ENCODE assay signal across 22 mouse cellular contexts in genomic region chr9:70591486-70591885, GRCm38 (mm10). TPM values are rescaled to one million over a fixed set of nuclear protein-coding genes. Genes with fewer than 3 reads are reported as not detected.
DNase-seq lines count a peak whose midpoint lies in the region; ATAC-seq and TF ChIP-seq lines count a peak whose summit lies in the region.
"Had no signal": no experiment of that assay in that cellular context is flagged by ENCODE, and none has a peak within 500 bp of the region (broad histone marks: within the 10 kb centered on the region; RNA-seq: fewer than 3 reads in every experiment).

No protein-coding gene starts in this region.

- no peak overlapping the region for H3K9ac ChIP-seq in kidney, postnatal 0 days (ENCODE audit: low read depth, low read length)
- no peak overlapping the region for H3K9ac ChIP-seq in liver, embryonic 13.5 days
- no peak overlapping the region for H3K9ac ChIP-seq in liver, embryonic 11.5 days (ENCODE audit: low read depth, low read length)
- H3K9ac ChIP-seq: embryonic facial prominence, embryonic 13.5 days; forebrain, embryonic 12.5 days; forebrain, postnatal 0 days; hindbrain, embryonic 13.5 days had no signal

- H3K27ac ChIP-seq in kidney, postnatal 0 days, result no peak overlapping the region
- H3K27ac ChIP-seq in liver, embryonic 13.5 days, result peak overlapping the region; percentile 25; the same call in 1 of the 2 replicates
- no peak overlapping the region for H3K27ac ChIP-seq in liver, embryonic 11.5 days (ENCODE audit: low read depth, low read length)
- H3K27ac ChIP-seq: embryonic facial prominence, embryonic 13.5 days; forebrain, embryonic 12.5 days; heart, embryonic 10.5 days; hindbrain, embryonic 13.5 days; hindbrain, postnatal 0 days had no signal

- no peaks in the 10 kb centered on the region for H3K4me1 ChIP-seq in kidney, postnatal 0 days (replicated peaks; ENCODE audit: insufficient read depth, low read length)
- no peaks in the 10 kb centered on the region for H3K4me1 ChIP-seq in liver, embryonic 13.5 days (replicated peaks)
- H3K4me1 ChIP-seq in liver, embryonic 11.5 days (replicated peaks; ENCODE audit: control insufficient read depth, insufficient read depth, low read length), result 0 out of 2 replicates have a peak, but pooled peaks cover 2% of the 10 kb centered on the region
- H3K4me1 ChIP-seq: embryonic facial prominence, embryonic 13.5 days; forebrain, embryonic 12.5 days; heart, embryonic 10.5 days; hindbrain, embryonic 13.5 days had no signal

- ATAC-seq in kidney, postnatal 0 days (replicated peaks; ENCODE audit: low FRiP score, low read depth), result no peak
- no peak for ATAC-seq in liver, embryonic 13.5 days (ENCODE audit: low read depth)
- ATAC-seq in liver, embryonic 11.5 days (replicated peaks; ENCODE audit: low FRiP score), result no peak
- peak; percentile 55 for ATAC-seq in common myeloid progenitor, adult 5-6 weeks (replicated peaks; ENCODE audit: low read depth, poor library complexity, severe bottlenecking)
- ATAC-seq in monocyte, adult 5-6 weeks (replicated peaks; ENCODE audit: insufficient number of reproducible peaks, low FRiP score, low TSS enrichment, poor library complexity, severe bottlenecking), result no peak
- ATAC-seq: forebrain, postnatal 0 days; hindbrain, postnatal 0 days had no signal

- peaks cover 52% of the 10 kb centered on the region for H3K36me3 ChIP-seq in kidney, postnatal 0 days (ENCODE audit: insufficient read depth, low read length)
- peaks cover 94% of the 10 kb centered on the region for H3K36me3 ChIP-seq in liver, embryonic 13.5 days
- peaks cover 57% of the 10 kb centered on the region for H3K36me3 ChIP-seq in liver, embryonic 11.5 days (ENCODE audit: control insufficient read depth, insufficient read depth, low read length)

- no peaks in the 10 kb centered on the region for H3K9me3 ChIP-seq in kidney, postnatal 0 days (replicated peaks; ENCODE audit: low read length)
- no peaks in the 10 kb centered on the region for H3K9me3 ChIP-seq in liver, embryonic 13.5 days (replicated peaks)
- no peaks in the 10 kb centered on the region for H3K9me3 ChIP-seq in liver, embryonic 11.5 days (ENCODE audit: control insufficient read depth, low read length)
- H3K9me3 ChIP-seq: embryonic facial prominence, embryonic 13.5 days; forebrain, embryonic 12.5 days; heart, embryonic 10.5 days; hindbrain, embryonic 13.5 days had no signal

- no peak overlapping the region for H3K4me3 ChIP-seq in kidney, postnatal 0 days (replicated peaks; ENCODE audit: low read depth, low read length)
- no peak overlapping the region for H3K4me3 ChIP-seq in liver, embryonic 13.5 days (replicated peaks)
- H3K4me3 ChIP-seq in liver, embryonic 11.5 days (ENCODE audit: low read depth, low read length), result no peak overlapping the region
- H3K4me3 ChIP-seq: embryonic facial prominence, embryonic 13.5 days; forebrain, embryonic 12.5 days; heart, embryonic 10.5 days; hindbrain, embryonic 13.5 days had no signal

- no peaks in the 10 kb centered on the region for H3K27me3 ChIP-seq in kidney, postnatal 0 days (ENCODE audit: insufficient read depth, low read length)
- H3K27me3 ChIP-seq in liver, embryonic 13.5 days, result no peaks in the 10 kb centered on the region
- H3K27me3 ChIP-seq in liver, embryonic 11.5 days (replicated peaks; ENCODE audit: control insufficient read depth, insufficient read depth, low read length), result no peaks in the 10 kb centered on the region
- H3K27me3 ChIP-seq: CH12.LX; embryonic facial prominence, embryonic 13.5 days; forebrain, embryonic 12.5 days; hindbrain, embryonic 13.5 days had no signal

- no peak overlapping the region for H3K4me2 ChIP-seq in kidney, postnatal 0 days (ENCODE audit: low read length)
- H3K4me2 ChIP-seq in liver, embryonic 13.5 days, result no peak overlapping the region
- no peak overlapping the region for H3K4me2 ChIP-seq in liver, embryonic 11.5 days
- H3K4me2 ChIP-seq: embryonic facial prominence, embryonic 13.5 days; forebrain, embryonic 12.5 days; hindbrain, embryonic 13.5 days had no signal

- TF ChIP-seq CTCF in kidney, postnatal 0 days (IDR thresholded peaks at IDR 0.05; ENCODE audit: low read depth), result no peak

- DNase-seq in kidney, postnatal 0 days (ENCODE audit: low spot score), result peak; percentile 13
- no peak for DNase-seq in kidney, postnatal 36 days
- no peak for DNase-seq in liver, embryonic 13.5 days
- no peak for DNase-seq in liver, embryonic 11.5 days (ENCODE audit: low spot score)
- no peak for DNase-seq in c-Kit-positive CD71-positive TER-119-positive erythroid progenitor cells, embryonic 14.5 days (ENCODE audit: low spot score)
- DNase-seq: adrenal gland, adult 8-10 months; adrenal gland, postnatal 36 days; cerebellum, adult 11 months; cerebellum, adult 8-10 months; cerebellum, postnatal 25 days; forebrain, postnatal 0 days; gastrocnemius, postnatal 14 days; heart, postnatal 10 days; heart, postnatal 4 days had no signal

- WGBS in kidney, postnatal 0 days, result 36% methylated on average over 9 of the region's 9 CpGs
- 20% methylated on average over 9 of the region's 9 CpGs for WGBS in liver, embryonic 13.5 days (ENCODE audit: insufficient replicate concordance)
- 58% methylated on average over 9 of the region's 9 CpGs for WGBS in liver, embryonic 11.5 days

RNA-seq across cellular contexts. Expression of gene Sltm, which starts 48.9 kb away (rescaled TPM):
- 38.1 and 38.9 TPM in 2 replicates for polyA plus RNA-seq in kidney, postnatal 0 days (2015; fragmentation: Nextera tagmentation; extraction: Ambion mirVana)
- polyA plus RNA-seq in liver, embryonic 13.5 days (2015; fragmentation: Nextera tagmentation; extraction: Ambion mirVana), result 20.6 and 23.6 TPM in 2 replicates
- polyA plus RNA-seq in liver, embryonic 11.5 days (2014; fragmentation: Nextera tagmentation; extraction: Ambion mirVana), result 47.1 and 51.2 TPM in 2 replicates
- total RNA-seq in common myeloid progenitor, adult 5-6 weeks (2017), result 114 and 131 TPM in 2 replicates
- 121 to 160 TPM (median 139 TPM) in 3 replicates for total RNA-seq in monocyte, adult 5-6 weeks (2017)
